Comparison of ENCODE assay signal across 13 mouse cellular contexts in the genomic region with DNA sequence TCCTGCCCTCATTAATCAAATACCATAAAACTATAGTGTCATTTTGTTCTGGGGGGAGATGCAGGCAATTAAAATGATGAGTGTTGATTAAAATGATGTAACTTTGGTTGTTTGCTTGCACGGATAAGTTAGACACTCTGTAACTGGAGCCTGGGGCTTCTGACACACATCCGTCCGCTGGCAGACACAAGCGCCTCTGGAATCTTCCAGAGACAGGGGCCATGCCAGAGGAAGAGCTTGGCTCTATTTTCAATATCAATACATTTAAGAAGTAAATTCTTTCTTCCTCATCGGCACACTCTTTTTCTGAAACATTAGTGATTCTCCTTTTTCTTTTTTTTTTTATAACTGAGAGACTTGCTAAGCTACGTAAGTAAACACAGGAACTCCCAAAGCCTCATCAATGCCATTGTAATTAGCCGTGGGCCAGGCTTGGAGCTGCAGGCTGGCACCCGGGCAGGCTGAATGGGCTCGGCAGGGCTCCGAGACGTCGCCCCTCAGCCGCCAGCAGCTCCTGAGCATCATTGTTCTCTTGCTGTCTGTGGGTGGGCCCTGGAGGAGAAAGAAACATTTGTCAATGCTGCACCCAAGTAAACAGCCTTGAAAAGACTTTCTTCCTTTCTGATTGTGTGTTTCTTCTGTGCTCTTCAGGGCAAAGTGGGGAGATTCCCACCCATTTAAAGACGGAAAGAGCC.
A peak's percentile ranks its signal among the peaks of the same experiment; 100 is the strongest.
DNase-seq lines count a peak whose midpoint lies in the region; ATAC-seq and TF ChIP-seq lines count a peak whose summit lies in the region.
"Had no signal": no experiment of that assay in that cellular context is flagged by ENCODE, and none has a peak within 500 bp of the region (broad histone marks: within the 10 kb centered on the region; RNA-seq: fewer than 3 reads in every experiment).

No protein-coding gene starts in this region.

- peak overlapping the region; percentile 32; the same call in 1 of the 2 replicates for H3K4me2 ChIP-seq in hindbrain, embryonic 14.5 days (replicated peaks)
- H3K4me2 ChIP-seq in midbrain, embryonic 15.5 days, result peak overlapping the region; percentile 35; the same call in 1 of the 2 replicates
- H3K4me2 ChIP-seq: heart, embryonic 12.5 days; liver, embryonic 13.5 days; stomach, embryonic 15.5 days had no signal

- TF ChIP-seq CTCF in gastrocnemius, adult 2 months (IDR thresholded peaks at IDR 0.05), result no peak
- TF ChIP-seq CTCF in brain, embryonic 14.5 days (IDR thresholded peaks at IDR 0.05; ENCODE audit: borderline replicate concordance, extremely low read depth, insufficient read depth, insufficient read length), result no peak

- H3K9me3 ChIP-seq in hindbrain, embryonic 14.5 days (ENCODE audit: control insufficient read depth, low read length), result no peaks in the 10 kb centered on the region
- no peaks in the 10 kb centered on the region for H3K9me3 ChIP-seq in midbrain, embryonic 15.5 days
- H3K9me3 ChIP-seq: liver, embryonic 13.5 days; stomach, embryonic 15.5 days had no signal

- no peak overlapping the region for H3K9ac ChIP-seq in hindbrain, embryonic 14.5 days
- H3K9ac ChIP-seq in midbrain, embryonic 15.5 days, result no peak overlapping the region
- H3K9ac ChIP-seq: heart, embryonic 12.5 days; liver, embryonic 13.5 days; stomach, embryonic 15.5 days had no signal

- peak overlapping the region; percentile 17; the same call in 1 of the 2 replicates for H3K4me3 ChIP-seq in gastrocnemius, adult 2 months
- H3K4me3 ChIP-seq in hindbrain, embryonic 14.5 days (replicated peaks; ENCODE audit: low read length), result no peak overlapping the region
- H3K4me3 ChIP-seq in midbrain, embryonic 15.5 days, result no peak overlapping the region
- H3K4me3 ChIP-seq: heart, embryonic 12.5 days; liver, embryonic 13.5 days; stomach, embryonic 15.5 days had no signal

- 8% methylated on average over 14 of the region's 14 CpGs for WGBS in hindbrain, embryonic 14.5 days
- WGBS in midbrain, embryonic 15.5 days, result 7% methylated on average over 14 of the region's 14 CpGs

- H3K36me3 ChIP-seq in hindbrain, embryonic 14.5 days (replicated peaks; ENCODE audit: control insufficient read depth, insufficient read depth), result no peaks in the 10 kb centered on the region
- no peaks in the 10 kb centered on the region for H3K36me3 ChIP-seq in midbrain, embryonic 15.5 days (replicated peaks)
- H3K36me3 ChIP-seq: heart, embryonic 12.5 days; liver, embryonic 13.5 days; stomach, embryonic 15.5 days had no signal

- peak; percentile 43; the same call in 1 of the 2 replicates for ATAC-seq in hindbrain, embryonic 14.5 days (ENCODE audit: low FRiP score)
- ATAC-seq in midbrain, embryonic 15.5 days (replicated peaks), result peak; percentile 46
- no peak for ATAC-seq in granulocyte monocyte progenitor cell, adult 5-6 weeks (replicated peaks; ENCODE audit: poor library complexity, severe bottlenecking)

- intact Hi-C loops in gastrocnemius, adult 2 months (cut with DNase I), result no loop called here

- peaks cover 13% of the 10 kb centered on the region for H3K27me3 ChIP-seq in hindbrain, embryonic 14.5 days (ENCODE audit: control insufficient read depth, insufficient read depth, low read length)
- H3K27me3 ChIP-seq in midbrain, embryonic 15.5 days (replicated peaks), result peaks cover 20% of the 10 kb centered on the region

- no peak for DNase-seq in gastrocnemius, adult 2 months
- DNase-seq in gastrocnemius, postnatal 25 days, result no peak
- peak; percentile 96 for DNase-seq in brain, embryonic 14.5 days (ENCODE audit: low read depth)
- DNase-seq in hindbrain, embryonic 14.5 days (ENCODE audit: low spot score), result no peak
- DNase-seq in adrenal gland, postnatal 36 days, result no peak
- no peak for DNase-seq in embryo, embryonic 11 days
- DNase-seq: B cell, adult 2 months; liver, embryonic 13.5 days had no signal

- H3K27ac ChIP-seq in gastrocnemius, adult 2 months, result no peak overlapping the region
- peak overlapping the region; percentile 40 for H3K27ac ChIP-seq in hindbrain, embryonic 14.5 days
- peak overlapping the region; percentile 75 for H3K27ac ChIP-seq in midbrain, embryonic 15.5 days
- H3K27ac ChIP-seq: kidney, postnatal 0 days; liver, embryonic 13.5 days; stomach, embryonic 15.5 days had no signal

- TF ChIP-seq POLR2A in brain, embryonic 14.5 days (IDR thresholded peaks at IDR 0.05; ENCODE audit: borderline replicate concordance, extremely low read depth, insufficient read depth, insufficient read length, poor library complexity, severe bottlenecking), result no peak

- peaks cover 27% of the 10 kb centered on the region for H3K4me1 ChIP-seq in hindbrain, embryonic 14.5 days (replicated peaks; ENCODE audit: control insufficient read depth, insufficient read depth, low read length)
- peaks cover 28% of the 10 kb centered on the region for H3K4me1 ChIP-seq in midbrain, embryonic 15.5 days
- H3K4me1 ChIP-seq: heart, embryonic 12.5 days; liver, embryonic 13.5 days; stomach, embryonic 15.5 days had no signal
